Mouse (Mus musculus) R1 (cell line): Measurements from ENCODE around the gene Psme3.

Experiments
- DNase-seq: peaks from one replicate; pipeline ENCODE4 v3.0.0-alpha.2; 2018; ENCODE audit warnings: low read depth, low spot score

Psme3 gene

GRCm38 (mm10) chr11:101315665-101316500 is at the start of gene Psme3:
Gene Psme3 (plus strand): TSS chr11:101316213.
- DNase-seq: peak; percentile 95

GRCm38 (mm10) chr11:101269577-101270116 is 46.4 kb upstream of the Psme3 start:
- peak; percentile 32 for DNase-seq

GRCm38 (mm10) chr11:101272446-101272845 is 43.6 kb upstream of the Psme3 start:
- DNase-seq: no peak

DNA sequence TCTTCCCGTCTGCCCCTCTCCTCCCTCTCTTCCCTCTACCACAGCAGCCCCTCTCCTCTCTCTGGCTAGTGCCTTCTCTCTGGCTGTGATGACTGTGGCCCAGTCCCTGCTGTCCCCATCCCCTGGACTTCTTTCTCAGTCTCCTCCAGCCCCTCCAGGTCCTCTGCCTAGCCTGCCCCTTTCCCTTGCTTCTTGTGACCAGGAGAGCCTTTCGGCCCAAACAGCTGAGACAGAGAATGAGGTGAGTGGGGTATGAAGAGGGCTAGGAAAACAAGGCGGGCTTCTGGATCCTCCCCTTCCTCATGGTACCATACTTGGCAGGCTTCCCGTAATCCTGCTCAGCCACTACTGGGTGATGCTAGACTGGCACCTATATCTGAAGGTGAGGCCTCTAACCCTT is 40.7 kb upstream of the Psme3 start:
- DNase-seq: no peak

- DNase-seq: peak; percentile 31
Observed at GRCm38 (mm10) chr11:101276319-101277070, 39.5 kb upstream of the Psme3 start.

DNA sequence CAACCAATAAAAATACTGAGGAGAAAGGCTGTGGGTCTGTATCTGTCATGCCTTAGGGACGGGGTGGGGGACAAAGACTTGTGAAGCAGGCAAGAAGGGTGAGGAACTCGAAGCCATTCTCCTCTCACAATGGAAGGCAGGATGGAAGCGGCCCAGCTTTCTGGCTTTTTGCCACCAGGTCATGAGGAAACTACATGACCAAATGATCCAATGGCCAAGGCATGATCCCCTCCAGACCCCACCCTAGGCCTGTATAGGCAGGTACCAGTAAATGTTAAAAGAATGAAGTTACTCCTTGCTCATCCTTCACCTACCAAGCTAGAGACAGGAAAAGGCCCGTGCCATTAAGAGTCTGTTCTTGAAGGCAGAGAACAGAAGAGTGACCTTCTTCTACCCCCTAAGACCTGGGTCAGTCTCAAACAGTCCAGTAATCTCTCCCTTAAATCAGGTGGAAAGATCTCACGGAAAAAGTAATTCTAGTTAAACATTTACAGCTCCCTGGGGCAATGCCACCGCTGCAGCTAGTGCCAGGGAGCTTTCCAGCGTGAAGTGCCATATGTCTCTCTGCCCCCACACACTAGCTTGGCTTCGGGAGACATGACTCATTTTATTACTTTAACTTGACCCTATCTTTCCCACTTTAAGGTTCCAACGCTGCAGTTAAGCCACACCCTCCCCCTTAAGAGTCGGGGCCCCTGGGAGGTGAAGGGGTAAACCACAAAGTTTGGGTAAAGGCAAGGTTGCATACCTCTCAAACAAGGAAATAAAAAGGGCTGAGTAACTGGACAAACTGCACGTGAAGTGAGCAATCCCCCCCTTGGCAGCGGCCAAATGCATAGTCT is 38.4 kb upstream of the Psme3 start:
- no peak for DNase-seq

GRCm38 (mm10) chr11:101278223-101279192 is 37.5 kb upstream of the Psme3 start, which contains the start of the genes Cntd1 and Coa3:
Gene Cntd1 (plus strand): TSS chr11:101279012.
Gene Coa3 (minus strand): TSS chr11:101279114.
- DNase-seq: peak; percentile 98

DNA sequence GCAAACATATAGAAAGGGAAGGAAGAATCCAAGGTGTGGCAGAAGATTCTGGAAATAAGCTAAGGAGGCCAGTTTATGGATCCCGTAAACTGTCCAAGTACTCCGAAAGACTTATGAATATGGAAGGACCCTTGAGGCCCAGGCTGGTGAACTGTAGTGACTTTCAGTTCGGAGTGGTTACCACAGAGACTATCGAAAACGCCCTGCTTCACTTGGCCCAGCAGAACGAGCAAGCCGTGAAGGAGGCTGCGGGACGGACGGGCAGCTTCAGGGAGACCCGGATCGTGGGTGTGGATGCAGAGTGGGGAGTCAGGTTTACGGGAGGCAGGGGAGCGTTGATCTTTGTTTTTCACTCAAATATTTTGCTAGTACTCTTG is 36.8 kb upstream of the Psme3 start:
- DNase-seq: no peak

- no peak for DNase-seq
Observed at GRCm38 (mm10) chr11:101280837-101281236, 35.2 kb upstream of the Psme3 start.

- DNase-seq: no peak
Observed at GRCm38 (mm10) chr11:101282896-101283295, 33.1 kb upstream of the Psme3 start.

DNA sequence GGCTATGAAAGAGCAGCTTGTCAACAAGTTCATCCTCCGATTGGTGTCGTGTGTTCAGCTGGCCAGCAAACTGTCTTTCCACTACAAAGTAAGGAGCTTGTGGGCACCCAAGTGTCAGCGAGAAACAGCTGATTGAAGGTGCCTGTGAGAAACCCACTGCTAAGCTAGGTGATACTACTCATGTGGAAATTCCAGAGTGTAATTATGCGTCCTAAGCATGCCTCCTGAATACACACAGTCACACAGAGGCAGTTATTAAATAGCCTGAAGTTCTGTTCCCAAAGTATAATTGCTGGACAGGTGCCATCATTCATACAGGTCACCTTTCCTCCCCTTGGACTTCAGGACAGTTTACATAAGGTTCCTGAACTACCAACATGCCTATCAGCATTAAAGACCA is 32.2 kb upstream of the Psme3 start:
- DNase-seq: no peak

DNA sequence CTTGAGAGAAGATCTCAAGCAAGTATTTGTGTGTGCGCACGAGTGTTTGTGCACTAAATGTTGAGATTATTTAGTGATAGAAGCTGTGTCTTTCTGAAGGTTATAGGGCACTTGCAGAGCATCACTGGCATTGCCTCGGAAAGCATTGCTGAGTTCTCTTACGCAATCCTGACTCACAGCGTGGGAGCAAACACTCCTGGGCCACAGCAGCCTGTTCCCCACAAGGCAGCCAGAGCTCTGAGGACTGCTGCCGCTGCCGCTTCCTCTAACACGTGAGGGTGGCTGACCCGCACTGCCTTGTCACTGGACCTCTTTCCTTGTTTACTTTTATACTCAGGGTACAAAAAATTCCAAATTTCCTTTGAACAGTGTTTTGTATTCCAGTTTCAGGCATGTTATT is 28.7 kb upstream of the Psme3 start:
- DNase-seq: no peak

DNA sequence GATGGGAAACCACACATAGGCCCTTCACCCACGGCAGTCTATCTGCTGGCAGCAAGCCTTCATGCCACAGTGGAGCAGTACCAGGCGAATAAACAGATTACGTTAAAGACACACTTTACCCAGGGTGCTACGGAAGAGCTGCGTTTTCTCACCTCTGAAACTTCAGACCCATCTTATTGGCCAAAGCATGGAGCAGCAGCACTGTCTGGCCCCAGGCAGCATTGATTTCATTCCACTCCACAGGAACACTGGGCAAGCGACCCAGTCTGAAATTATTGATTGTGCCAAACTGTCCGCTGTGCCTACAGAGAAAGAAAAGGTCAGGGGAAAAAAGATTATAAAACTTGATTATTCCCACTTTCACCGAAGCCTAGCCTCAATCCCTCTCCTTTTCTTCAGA is 24.8 kb upstream of the Psme3 start:
- DNase-seq: no peak

- peak; percentile 36 for DNase-seq
Observed at GRCm38 (mm10) chr11:101295191-101295590, 20.8 kb upstream of the Psme3 start.

DNA sequence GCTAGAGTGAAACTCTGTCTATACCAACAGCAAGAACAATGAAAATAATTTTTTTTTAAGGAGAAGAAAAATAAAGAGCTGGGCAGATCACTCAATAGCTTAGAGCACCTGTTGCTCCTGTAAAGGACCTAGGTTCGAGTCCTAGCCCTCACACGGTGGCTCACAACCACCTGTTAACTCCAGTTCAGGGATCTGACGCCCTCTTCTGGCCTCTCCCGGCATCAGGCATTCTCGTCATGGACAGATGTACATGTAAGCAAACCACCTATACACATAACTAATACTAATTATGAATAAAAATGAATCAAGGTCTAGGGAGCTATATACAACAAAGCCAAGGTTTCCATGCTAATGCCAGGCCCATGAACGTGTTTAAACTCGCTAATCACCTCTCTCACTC is 15.1 kb upstream of the Psme3 start:
- DNase-seq: peak; percentile 46

DNA sequence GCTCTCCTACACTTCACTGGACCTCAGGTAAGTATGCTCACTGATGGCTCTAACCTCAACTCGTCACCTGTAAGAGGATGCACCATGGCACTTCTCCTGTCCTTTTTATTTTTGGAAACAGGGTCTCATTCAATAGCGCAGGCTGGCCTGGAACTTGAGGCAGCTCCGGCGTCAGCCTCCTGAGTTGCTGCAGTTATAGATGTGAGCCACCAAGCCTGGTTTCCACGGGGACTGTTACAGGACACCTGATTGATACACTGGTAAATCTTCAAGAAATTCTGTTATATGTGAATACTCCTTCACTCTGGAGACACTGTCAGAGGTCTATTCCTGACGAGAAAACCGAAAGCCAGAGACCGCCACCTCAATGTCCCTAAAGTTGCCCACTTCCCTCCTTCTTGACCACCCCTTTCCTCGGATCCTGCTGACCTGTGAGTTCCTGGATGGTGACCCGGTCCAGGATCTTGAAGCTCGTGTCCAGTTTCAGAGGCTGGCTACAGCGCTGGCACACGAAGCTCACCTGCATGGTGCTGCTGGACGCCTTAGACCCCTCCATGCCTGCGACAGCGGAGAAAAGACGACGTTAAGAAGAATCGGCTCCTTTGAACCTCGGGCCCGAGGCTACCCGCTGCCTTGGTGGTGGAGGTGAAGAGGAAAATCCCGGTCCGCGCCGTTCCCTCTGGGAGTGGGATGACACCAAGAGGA is 14.6 kb upstream of the Psme3 start:
- no peak for DNase-seq

DNA sequence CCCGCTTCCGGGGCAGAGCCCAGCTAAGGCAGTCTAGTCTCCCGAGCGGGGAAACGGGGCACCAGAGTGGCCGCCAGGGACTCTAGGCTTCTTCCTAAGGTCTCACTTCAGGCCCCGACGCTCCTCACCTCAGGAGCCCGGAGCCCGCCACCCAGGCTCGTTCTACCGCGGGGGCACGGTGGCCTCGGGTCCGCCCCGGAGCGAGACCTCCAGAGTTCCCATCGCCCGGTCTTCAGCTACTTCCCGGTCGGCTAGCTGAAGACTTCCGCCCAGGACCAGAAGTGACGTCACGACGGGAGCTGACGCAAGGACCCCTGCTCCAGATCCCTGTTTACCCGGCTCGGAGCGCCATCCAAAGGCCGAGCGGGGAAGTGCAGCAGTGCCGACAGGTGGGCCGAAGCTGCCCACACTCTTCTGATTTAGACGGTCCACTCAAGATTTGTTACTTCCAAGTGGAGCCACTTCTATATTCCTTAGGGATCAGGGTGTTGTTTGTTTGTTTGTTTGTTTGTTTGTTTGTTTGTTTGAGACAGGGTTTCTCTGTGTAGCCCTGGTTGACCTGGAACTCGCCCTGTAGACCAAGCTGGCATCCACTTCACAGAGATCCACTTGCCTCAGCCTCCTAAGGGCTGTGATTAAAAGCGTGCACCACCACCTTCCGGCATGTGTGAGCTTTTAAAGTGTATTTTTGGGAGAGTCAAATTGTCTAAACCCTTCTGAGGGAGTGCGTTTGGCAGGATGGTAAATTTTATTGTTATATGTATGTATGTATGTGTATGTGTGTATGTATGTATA is 13.8 kb upstream of the Psme3 start, which contains the start of gene Becn1:
TSS of gene Becn1 (minus strand) at position 283 of the 795 bp plus-strand sequence.
- DNase-seq: peak; percentile 96

DNA sequence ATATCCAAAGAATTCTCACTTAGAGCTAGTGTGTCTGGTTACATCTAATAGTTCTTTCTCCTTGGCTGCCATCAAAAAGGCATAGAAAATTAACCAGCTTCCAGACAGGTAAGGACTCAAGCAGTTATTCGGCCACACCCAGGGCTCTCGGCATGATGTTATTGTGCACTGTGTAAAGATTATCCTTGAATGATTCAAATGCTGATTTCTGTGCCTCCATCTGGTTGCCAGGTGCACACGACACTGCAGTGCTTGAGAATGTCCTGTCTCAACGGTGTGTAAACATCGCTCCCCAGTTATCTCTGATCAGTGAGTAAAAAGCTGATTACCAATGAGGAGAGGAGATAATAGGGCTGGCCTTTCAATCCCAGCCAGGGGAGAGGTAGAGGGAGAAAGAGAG is 8.3 kb upstream of the Psme3 start:
- peak; percentile 91 for DNase-seq

GRCm38 (mm10) chr11:101311083-101311482 is 4.9 kb upstream of the Psme3 start:
- no peak for DNase-seq
